Mouse (Mus musculus) C2C12 (cell line): ENCODE results near the gene Cdc42ep1. TPM values are rescaled to one million over a fixed set of nuclear protein-coding genes. Genes with fewer than 3 reads are reported as not detected.

ENCODE experiments used
- H3K27me3 ChIP-seq: one replicate; pipeline ENCODE4 v1.6.1; 2011; ENCODE audit not compliant: control insufficient read depth, insufficient read depth, insufficient read length
- H3K36me3 ChIP-seq: one replicate; pipeline ENCODE4 v1.6.1; 2011; ENCODE audit not compliant: control insufficient read depth, insufficient read depth
- H3K4me3 ChIP-seq: one replicate; pipeline ENCODE4 v1.5.1; 2011; ENCODE audit warnings: mild to moderate bottlenecking, control low read depth; ENCODE audit not compliant: poor library complexity, insufficient read depth, severe bottlenecking
- H3K79me2 ChIP-seq: one replicate; pipeline ENCODE4 v1.6.1; 2011; ENCODE audit not compliant: control insufficient read depth, insufficient read depth
- H3K79me3 ChIP-seq: one replicate; pipeline ENCODE4 v1.6.1; 2011; ENCODE audit warnings: low read depth, control low read depth
- H3ac ChIP-seq: one replicate; pipeline ENCODE3; 2011; ENCODE audit warnings: low read depth; ENCODE audit not compliant: control insufficient read depth, insufficient read length
- CEBPB ChIP-seq: IDR thresholded peaks from one replicate; pipeline ENCODE4 v1.6.1; 2011; ENCODE audit warnings: low read depth, mild to moderate bottlenecking, control low read depth, moderate library complexity
- CTCF ChIP-seq: IDR thresholded peaks from one replicate; pipeline ENCODE4 v1.5.1; 2011; ENCODE audit not compliant: control insufficient read depth, insufficient read depth, insufficient read length
- FOSL1 ChIP-seq: IDR thresholded peaks from one replicate; pipeline ENCODE4 v1.8.0; 2011; ENCODE audit warnings: mild to moderate bottlenecking, low read length; ENCODE audit not compliant: poor library complexity, insufficient read depth, severe bottlenecking
- MAX ChIP-seq: IDR thresholded peaks from one replicate; pipeline ENCODE4 v1.6.1; 2011; ENCODE audit warnings: mild to moderate bottlenecking, control low read depth
- MYOD1 ChIP-seq: IDR thresholded peaks from one replicate; pipeline ENCODE4 v1.6.1; 2011; ENCODE audit warnings: low read depth; ENCODE audit not compliant: control insufficient read depth, insufficient read length
- MYOG ChIP-seq: IDR thresholded peaks from one replicate; pipeline ENCODE4 v1.6.1; 2011; ENCODE audit not compliant: control insufficient read depth, insufficient read length; ENCODE audit errors: extremely low read depth
- USF1 ChIP-seq: IDR thresholded peaks from one replicate; pipeline ENCODE4 v1.6.1; 2011; ENCODE audit warnings: low read depth, mild to moderate bottlenecking, control low read depth, moderate library complexity
- polyA plus RNA-seq: library from polyadenylated mRNA; unstranded; fragments of >200 nt; fragmentation: generic; extraction: Trizol; gene quantifications from one replicate; pipeline ENCODE4 v1.2.1, GENCODE M21; 2012; ENCODE audit warnings: missing spikeins

Gene Cdc42ep1
- polyA plus RNA-seq, 1 experiment = 55.2 TPM

DNA sequence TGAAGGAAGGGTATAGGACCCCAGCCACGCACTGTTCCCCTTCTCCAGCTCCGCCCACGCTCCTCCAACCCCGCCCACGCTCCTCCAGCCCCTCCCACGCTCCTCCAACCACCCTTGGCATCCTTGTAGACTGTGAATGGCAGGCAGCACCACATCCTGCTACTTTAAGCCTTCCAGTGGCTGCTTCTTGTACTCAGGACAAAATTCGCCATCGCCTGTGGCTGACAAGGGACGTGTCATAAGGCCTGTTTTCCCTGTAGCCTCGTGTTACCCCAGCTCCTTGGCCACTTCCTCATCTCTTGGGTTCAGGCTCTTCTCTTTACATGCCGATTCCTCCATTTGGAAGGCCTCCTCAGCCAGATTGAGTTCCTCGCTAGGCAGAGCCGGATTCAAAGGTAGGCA is 21.4 kb downstream of the Cdc42ep1 start:
- no peaks in the 10 kb centered on the region for H3K36me3 ChIP-seq
- no peak overlapping the region for H3ac ChIP-seq
- H3K79me3 ChIP-seq = no peaks in the 10 kb centered on the region
- no peak for TF ChIP-seq MAX
- no peak for TF ChIP-seq MYOG
- TF ChIP-seq USF1 = no peak
- no peak for TF ChIP-seq FOSL1
- no peak for TF ChIP-seq CEBPB
- TF ChIP-seq MYOD1 = no peak
- TF ChIP-seq CTCF = no peak
- no peaks in the 10 kb centered on the region for H3K27me3 ChIP-seq
- no peaks in the 10 kb centered on the region for H3K79me2 ChIP-seq
- H3K4me3 ChIP-seq = no peak overlapping the region

DNA sequence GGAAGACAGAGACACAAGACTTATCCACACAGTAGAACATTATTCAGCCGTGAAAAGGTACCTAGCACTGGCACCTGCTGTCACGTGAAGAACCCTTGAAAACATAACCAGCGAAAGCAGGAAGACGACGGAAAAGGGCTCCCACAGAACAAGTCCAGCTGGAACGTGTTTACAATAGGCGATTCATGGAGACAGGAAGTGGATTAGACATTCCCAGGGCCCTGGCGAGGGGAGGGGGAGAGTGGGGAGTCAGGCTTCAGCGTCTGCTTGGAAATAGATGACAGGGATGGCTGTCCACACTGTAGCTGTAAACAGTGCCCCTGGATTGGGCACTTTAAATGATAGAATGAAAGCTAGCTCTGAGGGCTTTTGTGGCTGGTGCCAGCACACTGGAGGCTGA is 26.0 kb downstream of the Cdc42ep1 start:
- no peaks in the 10 kb centered on the region for H3K79me2 ChIP-seq
- H3K36me3 ChIP-seq = no peaks in the 10 kb centered on the region
- no peaks in the 10 kb centered on the region for H3K79me3 ChIP-seq
- no peak overlapping the region for H3ac ChIP-seq
- no peaks in the 10 kb centered on the region for H3K27me3 ChIP-seq
- TF ChIP-seq USF1 (peak; percentile 75), MAX (no peak)
- no peak overlapping the region for H3K4me3 ChIP-seq

DNA sequence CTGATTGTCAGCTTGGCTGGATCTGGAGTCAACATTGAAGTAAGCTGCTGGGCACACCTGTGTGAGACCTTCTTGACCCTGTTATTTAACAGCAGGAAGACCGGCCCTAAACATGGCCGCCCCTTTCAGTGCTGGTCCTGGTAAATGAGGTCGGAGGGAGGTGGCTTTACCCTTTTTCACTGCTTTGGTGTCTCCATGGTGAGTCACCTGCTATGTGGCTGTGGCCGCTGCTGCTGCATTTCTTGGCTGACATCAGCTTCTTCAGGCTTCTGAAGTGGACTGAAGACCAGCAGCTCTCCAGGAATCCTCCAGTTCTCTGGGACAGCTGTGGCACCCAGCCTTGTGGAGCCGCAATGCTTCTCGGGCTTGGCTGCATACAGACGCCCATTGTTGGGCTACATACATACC is 26.4 kb downstream of the Cdc42ep1 start:
- Histone ChIP-seq H3K27me3 (no peaks in the 10 kb centered on the region), H3K36me3 (no peaks in the 10 kb centered on the region), H3K79me3 (no peaks in the 10 kb centered on the region), H3K79me2 (no peaks in the 10 kb centered on the region), H3ac (no peak overlapping the region), H3K4me3 (no peak overlapping the region)
- TF ChIP-seq CTCF = no peak
- no peak for TF ChIP-seq CEBPB
- no peak for TF ChIP-seq MYOD1
- no peak for TF ChIP-seq MYOG
- TF ChIP-seq MAX = peak; percentile 41
- TF ChIP-seq FOSL1 = peak; percentile 81

DNA sequence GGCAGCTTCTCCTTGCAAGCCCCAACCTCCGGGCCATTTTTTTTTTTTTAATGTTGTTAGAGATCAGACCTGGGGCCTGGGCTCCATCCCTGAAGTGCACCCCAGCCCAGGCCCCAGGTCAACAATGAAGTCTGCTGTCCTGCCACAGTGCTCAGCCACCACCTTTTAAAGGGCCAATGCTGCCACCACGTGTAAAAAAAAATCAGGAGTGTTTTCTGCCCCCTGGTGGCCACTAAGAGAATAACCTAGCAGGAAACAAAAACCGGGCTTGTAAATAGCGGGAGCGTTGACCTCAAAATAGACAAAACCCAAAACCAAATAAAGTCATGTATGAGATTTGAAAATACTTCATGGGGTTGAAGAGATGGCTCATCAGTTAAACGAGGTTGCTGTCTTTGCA is 27.4 kb downstream of the Cdc42ep1 start:
- Histone ChIP-seq H3K36me3 (no peaks in the 10 kb centered on the region), H3K79me3 (no peaks in the 10 kb centered on the region), H3ac (no peak overlapping the region), H3K4me3 (no peak overlapping the region), H3K79me2 (no peaks in the 10 kb centered on the region), H3K27me3 (no peaks in the 10 kb centered on the region)
- TF ChIP-seq CTCF (peak; percentile 22), MAX (peak; percentile 90), MYOD1 (no peak)

DNA sequence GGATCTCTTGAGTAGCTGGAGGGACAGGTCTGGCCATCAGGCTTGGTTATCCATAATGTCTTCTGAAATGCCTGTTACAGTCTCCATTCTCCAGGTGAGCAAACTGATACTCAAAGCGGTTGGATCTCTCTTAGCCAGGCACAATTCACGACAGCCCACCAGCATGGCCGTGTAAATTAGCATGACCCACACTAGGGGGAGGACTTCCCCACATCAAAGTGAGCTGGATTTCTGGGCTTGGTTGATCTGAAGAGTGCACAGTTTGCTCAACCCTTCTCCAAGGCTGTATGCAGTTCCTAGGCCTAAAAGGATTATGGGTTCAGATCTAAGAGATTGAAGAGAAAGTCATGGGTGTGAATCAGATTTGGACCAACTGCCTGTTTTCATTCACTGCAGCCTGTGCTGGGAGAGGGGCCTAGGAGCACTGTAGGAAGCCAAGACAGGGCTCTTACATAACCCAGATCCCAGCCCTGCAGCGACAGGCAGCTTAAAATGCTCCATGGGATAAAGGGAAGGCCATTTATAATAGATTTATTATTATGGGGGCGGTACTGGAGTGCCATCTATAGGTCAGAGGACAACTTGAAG is 29.7 kb downstream of the Cdc42ep1 start:
- Histone ChIP-seq H3K79me3 (no peaks in the 10 kb centered on the region), H3ac (no peak overlapping the region), H3K4me3 (no peak overlapping the region), H3K79me2 (no peaks in the 10 kb centered on the region), H3K36me3 (no peaks in the 10 kb centered on the region), H3K27me3 (no peaks in the 10 kb centered on the region)
- TF ChIP-seq MYOD1 = no peak
- TF ChIP-seq USF1 = no peak
- TF ChIP-seq CTCF = no peak
- no peak for TF ChIP-seq FOSL1

DNA sequence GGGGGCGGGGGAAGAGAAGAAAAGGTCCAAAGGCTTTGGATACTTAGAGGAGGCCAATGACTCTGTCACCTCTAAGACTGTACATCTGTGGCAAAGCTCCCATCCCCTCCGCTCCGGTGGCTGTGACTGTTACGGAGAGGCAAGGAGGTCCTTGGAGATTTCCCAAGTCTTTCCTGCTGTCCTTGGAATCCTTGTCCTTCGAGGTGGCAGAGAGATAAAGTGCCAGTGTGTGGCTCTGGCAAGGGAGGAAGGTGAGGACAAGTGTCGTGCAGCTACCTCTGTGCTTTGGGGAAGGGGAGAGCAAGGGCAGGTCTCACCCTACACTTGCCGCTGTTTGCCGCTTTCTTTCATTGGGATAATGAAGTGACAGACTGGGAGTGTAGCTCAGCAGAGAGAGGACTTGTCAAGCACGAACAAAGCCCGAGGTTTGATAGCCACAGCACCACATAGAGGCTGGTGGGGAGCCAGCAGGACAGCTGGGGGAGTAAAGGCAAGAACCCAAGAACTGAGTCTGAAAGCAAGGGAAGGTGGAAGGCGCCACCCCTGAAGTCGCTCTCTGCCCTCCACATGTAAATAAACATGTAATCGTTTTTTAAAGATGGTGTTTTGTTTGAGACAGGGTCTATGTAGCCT is 31.5 kb downstream of the Cdc42ep1 start:
- H3ac ChIP-seq = no peak overlapping the region
- H3K79me3 ChIP-seq = peaks cover 6% of the 10 kb centered on the region
- no peaks in the 10 kb centered on the region for H3K27me3 ChIP-seq
- no peak overlapping the region for H3K4me3 ChIP-seq
- H3K79me2 ChIP-seq = peaks cover 15% of the 10 kb centered on the region
- TF ChIP-seq MYOD1 (no peak), MAX (no peak), USF1 (no peak), CTCF (no peak), CEBPB (no peak), FOSL1 (no peak), MYOG (no peak)
- no peaks in the 10 kb centered on the region for H3K36me3 ChIP-seq
